Mouse (Mus musculus): ENCODE measurements around the gene Cd300a.

The Cd300a gene

GRCm38 (mm10) chr11:114889991-114890518 is at the start of gene Cd300a:
Gene Cd300a, plus strand, starts transcription at chr11:114890041.
- no peak for DNase-seq (ENCODE audit: low read depth, low spot score)

GRCm38 (mm10) chr11:114843818-114844463 is 45.9 kb upstream of the Cd300a start:
- DNase-seq (ENCODE audit: low read depth, low spot score) = no peak

- no peak for DNase-seq (ENCODE audit: low read depth, low spot score)
These were observed 45.2 kb upstream of the Cd300a start for GRCm38 (mm10) chr11:114844464-114845220.

GRCm38 (mm10) chr11:114846336-114846735 is 43.5 kb upstream of the Cd300a start:
- no peak for DNase-seq (ENCODE audit: low read depth, low spot score)

GRCm38 (mm10) chr11:114847008-114847407 is 42.8 kb upstream of the Cd300a start:
- no peak for DNase-seq (ENCODE audit: low read depth, low spot score)

GRCm38 (mm10) chr11:114849572-114849971 is 40.3 kb upstream of the Cd300a start:
- DNase-seq (ENCODE audit: low read depth, low spot score) = no peak

GRCm38 (mm10) chr11:114850066-114850451 is 39.8 kb upstream of the Cd300a start:
- DNase-seq (ENCODE audit: low read depth, low spot score) = no peak

GRCm38 (mm10) chr11:114850452-114851268 is 39.2 kb upstream of the Cd300a start, which contains the start of gene Gprc5c:
Gene Gprc5c, plus strand, starts transcription at chr11:114851152.
- no peak for DNase-seq (ENCODE audit: low read depth, low spot score)

GRCm38 (mm10) chr11:114851269-114851607 is 38.6 kb upstream of the Cd300a start:
- DNase-seq (ENCODE audit: low read depth, low spot score) = no peak

- no peak for DNase-seq (ENCODE audit: low read depth, low spot score)
These were observed 38.1 kb upstream of the Cd300a start for GRCm38 (mm10) chr11:114851608-114852310.

GRCm38 (mm10) chr11:114852311-114853173 is 37.3 kb upstream of the Cd300a start:
- no peak for DNase-seq (ENCODE audit: low read depth, low spot score)

- DNase-seq (ENCODE audit: low read depth, low spot score) = no peak
These were observed 36.5 kb upstream of the Cd300a start for GRCm38 (mm10) chr11:114853174-114853838.

GRCm38 (mm10) chr11:114854581-114854980 is 35.3 kb upstream of the Cd300a start:
- DNase-seq (ENCODE audit: low read depth, low spot score) = no peak

- DNase-seq (ENCODE audit: low read depth, low spot score) = no peak
These were observed 33.7 kb upstream of the Cd300a start for GRCm38 (mm10) chr11:114856125-114856524.

- no peak for DNase-seq (ENCODE audit: low read depth, low spot score)
These were observed 31.2 kb upstream of the Cd300a start for GRCm38 (mm10) chr11:114858641-114859040.

- no peak for DNase-seq (ENCODE audit: low read depth, low spot score)
These were observed 28.8 kb upstream of the Cd300a start for GRCm38 (mm10) chr11:114861057-114861456.

GRCm38 (mm10) chr11:114862687-114863086 is 27.2 kb upstream of the Cd300a start:
- no peak for DNase-seq (ENCODE audit: low read depth, low spot score)

- DNase-seq (ENCODE audit: low read depth, low spot score) = no peak
These were observed 25.9 kb upstream of the Cd300a start for GRCm38 (mm10) chr11:114863918-114864420.

GRCm38 (mm10) chr11:114865999-114866398 is 23.8 kb upstream of the Cd300a start:
- DNase-seq (ENCODE audit: low read depth, low spot score) = no peak
